Mouse (Mus musculus) heart, adult 18-20 months (tissue): ENCODE results near the gene Cfi. TPM values are rescaled to one million over a fixed set of nuclear protein-coding genes. Genes with fewer than 3 reads are reported as not detected.
A peak's percentile ranks its signal among the peaks of the same experiment; 100 is the strongest.

Experiments
- DNase-seq, 2 experiments: peaks; one replicate each; pipeline ENCODE4 v3.0.0; 2021 to 2022; ENCODE audit warnings: mixed read lengths in 1 of 2
- long read RNA-seq, 2 experiments: library from polyadenylated mRNA; stranded (forward); transcript quantifications; one replicate each; pipeline ENCODE4 v2.0.0; 2021
- total RNA-seq, 2 experiments: library from RNA; stranded (reverse); gene quantifications; 2 replicates each; pipeline ENCODE4 v1.2.3; 2021

The Cfi gene
- under 1 TPM; 0.40 to 0.80 TPM for total RNA-seq
- long read RNA-seq, experiment 1: 0 reads
- long read RNA-seq, experiment 2: 0 reads

- DNase-seq: no peak
These were observed at the start of gene Cfi for GRCm38 (mm10) chr3:129835388-129835934. Cfi (plus strand) TSS chr3:129835884.

- DNase-seq: no peak
These were observed 41.9 kb upstream of the Cfi start for GRCm38 (mm10) chr3:129793801-129794200.

GRCm38 (mm10) chr3:129797341-129797740, 38.3 kb upstream of the Cfi start:
- DNase-seq: no peak

- no peak for DNase-seq
These were observed 37.1 kb upstream of the Cfi start for GRCm38 (mm10) chr3:129798551-129798950.

DNA sequence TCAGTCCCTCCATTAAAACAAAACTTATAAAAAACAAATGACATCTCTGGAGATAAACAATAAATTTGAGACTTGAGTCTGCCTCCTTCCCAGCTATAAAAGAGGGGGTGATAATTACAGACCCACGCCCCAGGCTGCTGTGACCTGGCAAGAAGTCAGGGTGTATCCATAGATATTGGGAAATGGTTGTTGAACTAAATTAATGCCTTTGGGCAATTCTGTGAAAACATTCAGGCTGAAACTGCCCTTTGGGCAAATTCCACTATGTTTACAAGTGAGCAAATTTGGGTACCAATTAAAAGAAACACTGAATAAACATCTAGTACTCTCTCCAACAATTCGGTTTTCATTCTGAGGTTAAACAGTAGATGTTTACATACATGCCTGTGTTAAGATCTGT, 36.7 kb upstream of the Cfi start:
- no peak for DNase-seq

- DNase-seq: no peak
These were observed 31.9 kb upstream of the Cfi start, which contains the start of gene Lrit3 for GRCm38 (mm10) chr3:129803765-129804164. Lrit3 (minus strand) TSS chr3:129804030.

DNA sequence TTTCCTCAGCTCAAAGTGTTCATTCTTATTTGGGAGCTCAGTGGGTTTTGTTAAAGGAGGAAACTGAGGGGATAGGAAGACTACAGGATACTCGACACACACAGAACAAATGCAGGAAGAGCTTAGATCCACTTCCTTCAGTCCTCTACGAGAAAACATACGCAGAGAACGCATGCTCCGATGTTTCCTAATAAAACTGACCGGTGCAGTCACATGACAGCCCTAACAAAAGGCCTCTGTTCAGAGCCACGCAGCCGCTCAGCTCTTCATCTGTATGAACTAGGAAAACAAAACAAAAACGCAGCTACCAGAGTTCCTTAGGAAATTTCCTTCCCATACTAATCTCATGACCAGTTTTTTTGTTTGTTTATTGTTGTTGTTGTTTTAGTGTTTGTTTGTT, 14.8 kb upstream of the Cfi start:
- peak in 1 of 2 experiments; percentile 2 for DNase-seq

GRCm38 (mm10) chr3:129821736-129822135, 13.9 kb upstream of the Cfi start:
- DNase-seq: no peak

DNA sequence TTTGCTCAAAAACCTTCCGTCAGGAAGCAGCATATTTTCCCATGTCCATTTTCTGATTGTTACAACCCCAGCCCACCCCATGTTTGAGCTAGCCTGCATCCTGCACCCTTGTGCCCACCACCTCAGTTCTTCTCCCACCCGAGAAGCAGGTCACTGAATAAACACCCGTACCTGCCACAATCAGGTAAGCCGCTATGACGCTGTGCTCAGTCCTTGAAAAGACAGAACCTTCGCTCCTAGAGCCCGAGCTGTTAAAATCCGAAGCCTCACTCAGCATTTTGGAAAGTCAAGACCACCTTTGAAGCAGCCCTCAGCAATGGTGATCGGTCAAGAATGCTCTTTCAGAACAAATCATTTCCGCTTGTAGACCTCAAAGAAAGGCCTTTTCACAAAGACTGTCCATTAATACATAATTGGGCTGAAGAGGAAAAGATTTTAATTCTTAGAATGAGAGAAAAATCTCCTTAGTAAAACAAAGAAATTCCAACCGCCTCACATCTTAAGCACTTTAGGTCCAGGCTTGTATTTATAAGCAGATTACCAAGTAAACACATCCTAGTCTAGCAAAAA, 13.4 kb upstream of the Cfi start, which contains the start of gene Rrh:
Gene Rrh, minus strand, starts transcription at position 382 of the 570 bp plus-strand sequence.
- DNase-seq: no peak

DNA sequence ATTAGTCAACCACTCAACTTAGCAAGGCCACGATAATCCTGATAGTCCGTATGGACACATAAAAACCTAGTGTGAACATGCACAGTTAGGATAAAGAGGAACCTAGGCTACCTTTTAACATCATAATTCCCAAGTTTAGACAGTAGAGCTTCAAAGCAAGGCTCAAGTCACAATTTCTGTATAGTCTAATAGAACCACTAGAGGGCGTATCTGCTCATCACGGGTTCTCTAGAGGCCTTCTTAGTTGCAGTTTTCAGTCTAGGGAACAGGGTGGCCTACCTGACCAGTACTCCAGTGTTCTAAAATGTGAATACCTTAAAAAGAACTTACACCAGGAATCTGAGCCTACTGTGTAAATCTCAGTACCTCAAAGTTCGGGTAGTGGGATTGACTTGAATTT, 12.4 kb upstream of the Cfi start:
- peak; percentile 4 to 33 for DNase-seq

DNA sequence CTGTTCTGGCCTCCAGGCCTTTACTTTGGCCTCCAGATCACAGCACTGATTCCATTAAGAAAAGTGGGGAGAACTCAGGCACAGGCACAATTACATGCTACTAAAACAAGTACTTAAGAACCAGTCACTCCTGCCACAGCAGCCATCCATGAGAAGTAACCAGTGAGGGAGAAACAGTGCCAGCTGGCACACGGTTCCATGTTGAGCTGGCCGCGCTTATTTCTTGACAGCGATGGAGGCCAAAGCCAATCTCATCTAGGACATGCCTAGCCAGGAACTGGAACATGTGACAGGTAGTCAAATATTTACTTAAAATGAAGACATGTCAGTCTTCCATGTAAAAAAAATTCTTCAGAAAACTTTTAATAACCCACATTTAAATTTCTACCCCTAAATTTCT, 11.5 kb upstream of the Cfi start:
- peak; percentile 31 to 43 for DNase-seq

GRCm38 (mm10) chr3:129824891-129825290, 10.8 kb upstream of the Cfi start:
- DNase-seq: no peak

DNA sequence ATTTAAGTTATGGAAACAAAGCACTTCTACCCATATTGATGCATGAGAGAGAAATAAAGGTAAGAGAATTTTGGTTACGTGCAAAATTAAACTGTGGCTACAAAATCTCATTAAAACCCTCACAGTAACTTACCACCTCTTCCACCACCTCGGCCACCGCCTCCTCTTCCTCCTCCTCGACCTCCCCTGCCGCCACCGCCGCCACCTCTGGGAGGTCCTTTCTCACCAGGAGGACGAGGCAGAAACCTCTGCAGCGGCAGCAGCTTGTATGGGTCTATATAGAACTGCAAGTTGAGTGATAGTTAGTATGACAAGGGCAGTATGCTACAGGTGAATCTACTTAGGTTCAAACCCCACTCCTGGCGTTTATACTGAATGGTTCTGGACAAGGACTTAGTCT, 9.0 kb upstream of the Cfi start:
- no peak for DNase-seq

- no peak for DNase-seq
These were observed 8.0 kb upstream of the Cfi start for GRCm38 (mm10) chr3:129827691-129828090.

- DNase-seq: no peak
These were observed 5.1 kb upstream of the Cfi start for GRCm38 (mm10) chr3:129830626-129831025.

- DNase-seq: peak; percentile 97
These were observed 4.6 kb upstream of the Cfi start, which contains the start of gene Gar1 for GRCm38 (mm10) chr3:129831035-129831568. Gar1 (minus strand) TSS chr3:129831396.

GRCm38 (mm10) chr3:129836051-129836697, 490 bp downstream of the Cfi start:
- DNase-seq: peak in 1 of 2 experiments; percentile 15

DNA sequence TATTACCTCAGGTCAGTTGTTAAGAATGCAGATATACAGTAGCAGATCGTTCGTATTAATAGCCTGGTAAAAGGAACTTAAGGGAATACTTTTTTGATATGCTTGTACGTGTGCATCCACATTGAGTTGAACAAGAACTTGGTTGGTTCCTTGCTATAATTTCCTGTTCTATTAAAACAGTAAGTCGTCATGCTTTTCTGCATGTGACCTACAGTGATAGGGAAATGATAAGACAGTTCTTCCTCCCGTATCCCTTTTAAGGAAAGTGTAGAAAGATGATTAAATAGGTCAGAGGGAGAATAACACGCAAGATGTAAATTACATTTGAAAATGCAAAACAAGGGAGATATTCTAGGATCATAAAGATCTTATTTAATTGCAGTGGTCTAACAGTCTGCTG, 1.3 kb downstream of the Cfi start:
- no peak for DNase-seq

GRCm38 (mm10) chr3:129838017-129838416, 2.3 kb downstream of the Cfi start:
- no peak for DNase-seq

DNA sequence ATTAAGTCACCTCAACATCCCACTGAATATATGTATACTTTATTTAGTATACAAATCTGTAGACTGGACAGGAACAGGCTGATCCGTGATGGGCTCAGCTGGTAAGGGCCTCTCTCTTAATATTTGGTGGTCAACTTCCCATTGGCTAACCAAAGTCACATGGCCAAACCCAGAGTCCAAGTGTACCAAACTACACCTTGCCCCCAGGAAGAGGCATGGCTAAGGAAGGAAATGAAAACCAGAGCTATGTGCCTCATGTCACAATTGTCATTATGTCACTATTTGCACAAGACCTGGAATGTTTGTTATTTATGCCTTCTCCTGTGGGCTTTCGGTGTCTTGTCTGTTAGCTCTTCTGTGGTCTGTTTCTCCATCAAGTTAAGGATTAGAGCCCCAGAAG, 10.2 kb downstream of the Cfi start:
- no peak for DNase-seq

DNA sequence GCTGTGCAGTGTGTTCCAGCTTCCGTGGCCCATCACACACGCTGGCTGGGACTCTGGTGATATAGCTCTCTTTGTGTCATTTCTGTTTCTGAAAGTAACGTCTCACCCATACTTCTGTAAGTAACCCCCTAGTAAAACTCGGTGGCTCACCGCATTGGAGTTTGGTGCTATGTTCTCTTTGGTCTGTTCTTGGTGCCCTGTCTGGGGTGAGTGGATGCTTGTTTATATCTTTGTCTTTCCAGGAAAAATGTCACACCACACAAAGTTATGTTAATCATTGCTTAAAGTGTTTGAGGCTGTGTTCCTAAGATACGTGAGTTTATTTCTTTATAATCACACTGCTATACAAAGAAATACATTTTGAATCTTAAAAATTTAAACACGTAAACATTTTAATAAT, 11.2 kb downstream of the Cfi start:
- no peak for DNase-seq

GRCm38 (mm10) chr3:129862592-129862991, 26.9 kb downstream of the Cfi start:
- DNase-seq: no peak

- peak; percentile 33 to 61 for DNase-seq
These were observed 28.0 kb downstream of the Cfi start for GRCm38 (mm10) chr3:129863698-129864097.
